Mouse (Mus musculus): ENCODE measurements around the gene Lrfn1.
"Not testable (repeated sequence)": the region's sequence is repeated elsewhere in the genome, so short reads cannot be mapped to it uniquely, and the experiment has no call there.

The Lrfn1 gene

GRCm38 (mm10) chr7:28447101-28447830 lies 4.5 kb upstream of the Lrfn1 start:
- ATAC-seq (ENCODE audit: low TSS enrichment): no peak

GRCm38 (mm10) chr7:28447865-28448820 lies 3.6 kb upstream of the Lrfn1 start:
- ATAC-seq (ENCODE audit: low TSS enrichment): no peak

GRCm38 (mm10) chr7:28452361-28453005 lies 703 bp downstream of the Lrfn1 start:
- no peak for ATAC-seq (ENCODE audit: low TSS enrichment)

- no peak for ATAC-seq (ENCODE audit: low TSS enrichment)
These were observed 8.6 kb downstream of the Lrfn1 start for GRCm38 (mm10) chr7:28460361-28460760.

- ATAC-seq (ENCODE audit: low TSS enrichment): no peak
These were observed 11.0 kb downstream of the Lrfn1 start for GRCm38 (mm10) chr7:28462769-28463168.

- ATAC-seq (ENCODE audit: low TSS enrichment): peak; percentile 98
These were observed 12.8 kb downstream of the Lrfn1 start for GRCm38 (mm10) chr7:28464416-28465212.

- no peak for ATAC-seq (ENCODE audit: low TSS enrichment)
These were observed 15.0 kb downstream of the Lrfn1 start for GRCm38 (mm10) chr7:28466721-28467212.

- ATAC-seq (ENCODE audit: low TSS enrichment): no peak
These were observed 15.5 kb downstream of the Lrfn1 start for GRCm38 (mm10) chr7:28467213-28467751.

GRCm38 (mm10) chr7:28476191-28476590 lies 24.4 kb downstream of the Lrfn1 start:
- no peak for ATAC-seq (ENCODE audit: low TSS enrichment)

GRCm38 (mm10) chr7:28477363-28477762 lies 25.6 kb downstream of the Lrfn1 start:
- no peak for ATAC-seq (ENCODE audit: low TSS enrichment)

GRCm38 (mm10) chr7:28478854-28479253 lies 27.1 kb downstream of the Lrfn1 start:
- no peak for ATAC-seq (ENCODE audit: low TSS enrichment)

GRCm38 (mm10) chr7:28482854-28483253 lies 31.1 kb downstream of the Lrfn1 start:
- ATAC-seq (ENCODE audit: low TSS enrichment): peak; percentile 59; the same call in 1 of the 2 replicates

GRCm38 (mm10) chr7:28484192-28484591 lies 32.4 kb downstream of the Lrfn1 start:
- no peak for ATAC-seq (ENCODE audit: low TSS enrichment)

- ATAC-seq (ENCODE audit: low TSS enrichment): peak; percentile 89
These were observed 36.3 kb downstream of the Lrfn1 start for GRCm38 (mm10) chr7:28488030-28488491.

- ATAC-seq (ENCODE audit: low TSS enrichment): no peak
These were observed 38.6 kb downstream of the Lrfn1 start for GRCm38 (mm10) chr7:28490410-28490809.

- no peak for ATAC-seq (ENCODE audit: low TSS enrichment)
These were observed 39.1 kb downstream of the Lrfn1 start for GRCm38 (mm10) chr7:28490903-28491302.

- ATAC-seq (ENCODE audit: low TSS enrichment): no peak
These were observed 40.5 kb downstream of the Lrfn1 start for GRCm38 (mm10) chr7:28492310-28492709.

- no peak for ATAC-seq (ENCODE audit: low TSS enrichment)
These were observed 43.6 kb downstream of the Lrfn1 start for GRCm38 (mm10) chr7:28495426-28495825.

GRCm38 (mm10) chr7:28505585-28505984 lies 53.8 kb downstream of the Lrfn1 start:
- no peak for ATAC-seq (ENCODE audit: low TSS enrichment)

GRCm38 (mm10) chr7:28509121-28509520 lies 57.3 kb downstream of the Lrfn1 start:
- ATAC-seq (ENCODE audit: low TSS enrichment): not testable (repeated sequence)
